Mouse (Mus musculus) layer of hippocampus, postnatal 25 days (tissue): ENCODE measurements around the gene Zfp831. TPM values are rescaled to one million over a fixed set of nuclear protein-coding genes. Genes with fewer than 3 reads are reported as not detected.

Source experiments
- DNase-seq, 2 experiments: peaks; one replicate each; pipeline ENCODE4 v3.0.0; 2022; ENCODE audit warnings: mixed read lengths in 2 of 2, low spot score in 1 of 2; ENCODE audit errors: extremely low spot score in 1 of 2
- total RNA-seq, 2 experiments: library from RNA; stranded (reverse); gene quantifications; 2 replicates each; pipeline ENCODE4 v1.2.3; 2021

Gene Zfp831
- 10 to 100 TPM; 18.8 to 20.0 TPM for total RNA-seq

DNA sequence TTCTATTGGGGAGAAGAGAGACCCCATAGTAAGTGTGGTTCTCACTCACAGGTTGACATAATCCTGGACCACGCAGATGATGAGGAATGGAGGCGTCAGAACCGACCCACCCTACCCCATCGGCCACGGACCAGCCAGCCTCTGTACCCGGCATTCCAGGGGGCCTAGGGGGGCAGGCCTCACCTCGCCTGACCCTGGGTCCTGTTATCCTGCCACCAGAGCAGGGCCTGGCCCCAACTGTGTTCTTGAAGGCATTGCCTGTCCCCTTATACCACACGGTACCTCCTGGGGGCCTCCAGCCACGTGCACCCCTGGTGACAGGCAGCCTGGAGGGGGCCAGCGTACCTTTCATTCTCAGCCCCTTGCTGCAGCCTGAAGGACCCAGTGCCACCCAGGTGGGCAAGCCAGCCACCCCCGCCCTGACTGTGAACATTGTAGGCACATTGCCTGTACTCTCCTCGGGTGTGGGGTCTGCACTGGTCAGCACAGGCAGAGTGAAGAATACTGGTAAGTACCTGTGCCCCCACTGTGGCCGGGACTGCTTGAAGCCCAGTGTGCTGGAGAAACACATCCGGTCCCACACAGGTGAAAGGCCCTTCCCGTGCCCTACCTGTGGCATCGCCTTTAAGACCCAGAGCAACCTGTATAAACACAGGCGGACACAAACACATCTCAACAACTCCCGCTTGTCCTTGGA lies at the start of gene Zfp831:
Zfp831 (plus strand) TSS at position 87 of the 697 bp plus-strand sequence.
- DNase-seq = no peak

DNA sequence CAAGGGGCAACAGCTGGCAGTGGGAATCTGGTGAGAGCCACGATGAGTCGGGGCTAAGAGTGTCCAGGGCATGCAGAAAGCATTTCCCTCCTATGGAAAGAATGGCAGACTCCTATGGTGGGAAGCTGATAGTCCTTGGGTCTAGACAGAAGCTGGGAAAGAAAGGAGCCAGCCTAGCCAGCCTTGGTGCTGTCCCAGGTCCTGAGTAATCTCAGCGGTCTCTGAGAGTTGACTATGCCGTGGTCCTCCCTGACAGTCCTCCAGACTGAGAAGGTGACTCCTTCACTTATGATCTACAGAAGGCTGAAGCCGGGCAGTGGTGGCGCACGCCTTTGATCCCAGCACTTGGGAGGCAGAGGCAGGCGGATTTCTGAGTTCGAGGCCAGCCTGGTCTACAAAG lies 48.4 kb upstream of the Zfp831 start:
- DNase-seq = no peak

DNA sequence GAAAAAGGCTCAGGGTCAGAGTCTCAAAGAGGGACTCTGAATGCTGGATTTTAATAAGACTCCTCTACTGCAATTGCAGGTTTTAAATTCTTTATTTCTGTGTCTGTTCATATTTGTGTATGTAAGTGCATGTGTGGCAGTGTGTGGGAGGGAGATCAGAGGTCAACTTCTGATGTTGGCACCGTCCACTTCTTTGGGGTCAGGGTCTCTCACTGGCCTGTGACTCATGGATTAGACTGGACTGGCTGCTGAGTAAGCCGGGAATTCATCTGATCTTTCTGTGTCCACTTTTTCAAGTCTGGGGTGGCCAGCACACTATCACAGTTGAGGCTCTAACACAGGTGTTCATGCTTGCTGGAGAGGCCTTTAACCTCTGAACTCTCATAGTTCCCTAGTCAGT lies 47.7 kb upstream of the Zfp831 start:
- DNase-seq = no peak

DNA sequence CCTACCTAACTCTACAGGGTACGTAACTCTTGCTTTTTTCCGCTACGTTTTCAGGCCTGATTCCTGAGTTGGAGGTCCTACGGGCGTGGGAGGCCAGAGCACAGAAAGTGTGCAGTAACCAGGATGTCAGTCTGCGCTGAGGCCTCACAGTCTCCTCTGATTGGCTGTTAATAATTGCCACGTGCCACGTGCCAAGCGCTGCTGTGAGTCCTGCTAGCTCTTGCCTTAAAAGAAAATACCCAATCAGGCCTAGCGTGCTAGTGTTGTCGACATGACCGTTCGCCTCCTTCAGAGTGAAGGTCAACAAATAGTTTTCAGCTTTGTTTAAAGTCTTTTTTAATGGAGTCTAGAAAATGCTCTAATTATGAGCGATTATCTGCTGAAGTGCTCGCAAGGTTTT lies 46.9 kb upstream of the Zfp831 start:
- DNase-seq = no peak

DNA sequence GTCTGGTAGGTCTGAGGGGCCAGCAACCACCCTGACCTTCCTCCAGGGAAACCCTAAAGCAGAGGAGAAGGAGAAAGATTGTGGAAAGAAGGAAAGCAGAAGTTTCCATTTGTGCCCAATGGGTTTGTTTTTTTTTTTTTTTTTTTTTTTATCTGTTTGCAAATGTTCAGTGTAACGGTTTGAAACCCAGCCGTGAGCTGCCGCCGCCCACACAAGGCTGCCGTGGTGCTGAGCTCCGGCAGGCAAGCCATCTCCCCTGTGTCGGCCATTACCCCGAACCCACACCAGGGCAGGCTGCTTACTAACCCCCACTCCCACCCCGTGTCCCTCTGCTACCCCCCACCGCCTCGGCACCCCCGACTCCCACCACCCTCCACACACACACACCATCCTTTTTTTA lies 44.9 kb upstream of the Zfp831 start:
- peak; percentile 45 to 60 for DNase-seq

DNA sequence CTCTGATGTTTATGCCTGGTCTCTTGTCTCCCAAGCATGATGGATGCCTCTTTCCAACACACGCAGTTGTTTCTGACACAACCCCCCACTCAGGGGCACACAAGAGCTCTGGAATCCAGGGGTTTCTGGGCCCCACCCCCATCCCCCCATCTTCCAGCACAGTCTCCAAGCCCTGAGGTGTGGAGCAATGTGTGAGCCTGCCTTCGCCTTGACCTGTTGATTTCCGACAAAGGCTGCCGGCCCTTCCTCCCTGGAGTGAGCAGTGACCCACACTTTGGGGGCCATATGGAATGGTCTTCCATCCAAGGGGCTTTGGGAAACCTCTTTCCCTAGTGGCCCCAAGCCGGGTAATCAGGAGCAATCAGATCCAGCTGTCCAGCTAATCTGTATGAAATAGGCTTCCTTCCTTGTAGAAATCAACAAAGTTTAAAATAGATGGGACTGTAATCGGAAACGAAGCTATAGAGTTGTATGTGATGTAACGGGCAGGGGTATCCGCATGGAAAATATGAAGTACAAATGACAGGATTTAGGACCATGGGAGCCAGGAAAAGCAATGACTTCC lies 44.2 kb upstream of the Zfp831 start:
- DNase-seq = no peak

DNA sequence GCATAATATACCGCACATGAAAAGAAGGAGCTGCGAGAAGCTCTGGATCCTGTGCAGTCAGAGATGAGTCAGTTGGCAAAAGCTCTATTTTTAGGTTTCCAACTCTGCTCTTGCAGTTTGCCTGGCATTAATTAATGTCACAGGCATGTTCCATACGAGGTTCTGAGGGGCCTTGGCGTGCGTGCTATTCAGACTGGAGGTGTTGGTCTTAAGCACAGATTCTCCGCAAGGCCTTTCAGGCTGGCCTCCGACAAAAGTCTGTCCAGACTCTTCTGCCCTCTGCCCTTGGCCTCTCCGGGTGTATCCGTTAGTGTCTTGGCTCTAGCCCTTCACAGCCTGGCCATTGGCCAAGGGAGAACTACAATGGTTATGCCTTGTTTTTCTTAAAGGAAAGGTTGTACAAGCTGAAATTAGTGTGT lies 43.5 kb upstream of the Zfp831 start:
- DNase-seq = peak; percentile 31 to 35

DNA sequence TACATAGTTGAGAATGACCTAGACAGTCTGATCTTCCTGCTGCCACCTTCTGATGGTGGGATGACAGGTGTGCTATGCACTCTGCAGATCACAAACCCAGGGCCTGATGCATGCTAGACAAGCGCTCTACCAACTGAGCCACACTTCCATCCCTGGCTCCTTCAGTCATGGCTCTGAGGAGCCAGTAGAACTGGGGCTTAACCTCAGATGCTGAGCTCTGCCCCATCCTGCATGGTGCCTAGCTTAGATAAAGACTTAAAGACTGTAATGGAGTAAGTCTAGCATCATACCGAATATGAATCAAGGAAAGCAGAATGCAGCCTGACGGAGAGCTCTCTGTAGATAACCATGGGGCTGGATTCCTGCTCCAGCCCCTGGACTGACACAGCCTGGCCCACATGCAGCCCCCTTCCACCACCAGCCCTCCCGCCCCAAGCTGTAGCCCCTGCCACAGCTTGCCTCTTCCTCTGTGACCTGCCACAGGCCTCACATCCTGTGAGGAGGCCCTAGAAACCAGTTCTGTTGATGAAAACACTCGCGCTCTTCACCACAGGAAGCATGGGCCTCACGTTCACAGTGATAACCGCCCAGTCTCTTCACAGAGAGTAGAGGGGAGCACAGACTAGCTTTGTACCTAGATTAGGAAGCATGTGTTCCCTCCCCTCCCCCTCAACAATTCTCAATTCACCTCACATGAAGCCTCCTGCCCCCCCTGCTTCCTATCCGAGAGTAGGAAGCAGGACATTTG lies 41.2 kb upstream of the Zfp831 start:
- no peak for DNase-seq

DNA sequence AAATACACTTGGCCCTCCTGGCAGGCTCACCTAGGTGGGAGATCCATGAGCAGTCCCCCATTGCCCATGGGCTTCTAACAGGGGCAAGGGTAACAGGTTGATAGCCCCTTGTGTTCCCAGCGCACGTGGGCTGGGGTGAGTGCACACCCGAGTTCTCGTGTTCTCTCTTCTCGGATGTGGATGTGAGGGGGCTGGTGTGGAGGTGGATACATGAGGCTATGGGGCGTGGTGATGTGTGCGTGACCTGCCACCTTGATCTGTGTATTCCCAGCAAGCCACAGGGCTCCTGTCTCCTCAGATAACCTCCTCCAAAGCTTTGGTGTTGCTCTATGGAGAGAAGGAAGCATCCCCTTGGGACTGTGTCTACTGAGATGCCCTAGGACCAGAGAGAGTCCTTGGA lies 40.0 kb upstream of the Zfp831 start:
- no peak for DNase-seq

DNA sequence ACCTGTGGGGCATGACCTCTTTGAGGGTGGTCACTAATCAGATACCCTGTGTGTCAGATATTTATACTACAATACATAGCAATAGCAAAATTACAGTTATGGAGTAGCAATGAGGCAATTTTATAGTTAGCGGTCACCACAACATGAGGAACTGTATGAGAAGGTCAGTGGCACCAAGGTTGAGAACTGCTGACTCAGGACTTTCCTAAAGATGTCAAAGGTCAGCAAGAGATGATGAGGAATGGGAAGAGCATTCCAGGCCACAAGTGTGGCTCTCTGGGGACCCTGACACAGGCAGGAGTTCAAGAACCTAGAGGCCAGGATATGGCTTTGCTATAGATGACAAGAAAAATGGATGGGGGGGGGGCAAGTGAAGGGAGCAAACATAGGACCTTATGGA lies 38.3 kb upstream of the Zfp831 start:
- no peak for DNase-seq

DNA sequence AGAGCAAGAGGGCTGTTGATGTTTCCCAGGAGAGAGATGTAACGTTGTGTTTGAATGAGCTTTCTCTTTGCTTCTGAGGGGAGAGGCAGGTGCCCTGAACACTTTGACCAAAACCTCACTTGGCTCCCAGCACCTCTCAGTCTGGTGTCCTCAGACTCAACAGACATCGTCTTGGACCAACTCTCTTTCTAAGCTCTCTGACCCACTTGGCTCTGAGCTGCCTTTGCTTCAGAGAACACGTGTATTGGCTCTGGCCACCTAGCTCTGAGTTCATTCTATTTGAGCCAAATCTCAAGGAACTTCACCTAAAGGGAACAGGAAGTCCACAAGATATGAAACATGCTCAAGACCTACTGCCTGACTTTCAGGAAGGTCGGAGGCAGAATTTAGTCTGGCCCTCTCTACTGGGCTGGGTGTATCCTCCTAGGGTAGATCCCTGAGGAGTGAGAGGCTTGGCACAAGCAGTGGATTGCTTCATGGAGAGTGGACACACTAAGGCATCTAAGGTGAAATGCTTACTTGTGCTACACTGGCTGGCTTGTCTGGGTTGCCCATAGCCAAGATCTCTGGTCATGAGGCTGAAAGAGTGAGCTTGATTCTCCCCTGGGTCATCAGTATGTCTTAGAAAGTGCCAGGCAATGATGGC lies 37.8 kb upstream of the Zfp831 start:
- no peak for DNase-seq

DNA sequence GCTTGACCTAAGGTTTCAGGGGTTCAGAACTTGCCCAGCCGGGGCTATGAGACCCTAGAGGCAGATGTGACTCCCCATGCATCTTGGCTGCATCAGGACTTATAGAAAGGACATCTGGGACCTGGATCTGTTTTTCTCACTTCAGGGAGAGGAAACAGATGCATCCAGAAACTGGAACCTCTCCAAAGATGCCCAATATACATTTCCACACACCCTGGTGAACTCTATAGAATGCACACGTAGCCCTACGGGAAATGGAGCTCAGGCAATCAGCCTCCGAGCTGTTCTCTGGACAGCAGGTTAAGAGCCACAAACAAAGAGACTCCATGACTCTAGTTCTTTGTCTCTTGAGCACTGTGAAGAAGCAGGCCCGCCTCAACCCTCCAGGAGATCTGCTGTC lies 37.0 kb upstream of the Zfp831 start:
- no peak for DNase-seq

DNA sequence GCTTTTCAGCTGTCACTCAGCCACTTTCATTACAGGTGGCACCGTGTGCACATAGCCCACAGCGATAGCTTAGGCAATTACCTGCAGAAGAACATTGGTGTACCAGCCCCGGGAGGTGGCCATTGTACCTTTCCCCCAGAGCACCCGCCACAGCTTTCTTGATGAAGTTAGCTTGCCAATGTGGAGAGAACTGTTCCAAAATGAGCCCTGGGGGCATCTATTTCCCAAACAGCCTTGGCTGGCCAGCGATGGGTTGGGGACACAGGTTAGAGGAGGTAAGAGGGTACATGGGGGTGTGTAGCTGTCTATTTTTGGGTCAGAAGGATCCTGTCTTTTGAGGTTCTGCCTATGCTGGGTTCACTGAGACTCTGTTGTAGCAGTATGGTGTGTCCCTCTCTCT lies 33.4 kb upstream of the Zfp831 start:
- DNase-seq = no peak

DNA sequence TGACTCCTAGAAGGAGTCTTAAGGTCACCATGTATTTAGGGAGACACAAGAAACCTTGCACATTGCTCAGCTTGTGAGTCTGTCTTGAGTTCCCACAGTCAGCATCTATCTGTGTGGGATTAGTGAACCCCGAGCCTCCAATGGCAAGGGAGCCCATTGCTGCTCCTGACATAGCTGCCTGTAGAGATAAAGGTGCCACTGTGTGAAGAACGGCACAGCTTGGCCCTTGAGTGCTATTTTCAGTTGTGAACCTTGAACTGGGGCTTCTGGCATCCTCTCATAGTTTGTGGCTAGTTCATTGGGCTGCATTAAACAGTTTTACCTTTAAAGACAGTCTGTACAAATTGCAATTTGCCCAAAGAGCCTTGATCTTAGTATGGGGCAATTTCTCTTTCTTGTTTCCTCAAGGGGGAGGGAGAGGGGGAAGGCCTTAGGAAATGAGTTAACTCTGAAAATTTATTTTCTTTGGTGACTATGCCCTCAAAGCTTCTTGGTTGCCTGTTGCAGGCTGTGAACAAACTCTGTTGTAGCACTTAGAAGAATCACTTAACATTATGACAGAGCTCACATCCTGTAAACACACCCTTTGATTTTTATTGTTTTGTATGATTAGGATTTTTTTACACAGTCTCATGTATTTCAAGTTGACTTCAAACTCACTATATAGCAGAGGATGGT lies 30.8 kb upstream of the Zfp831 start:
- DNase-seq = no peak

DNA sequence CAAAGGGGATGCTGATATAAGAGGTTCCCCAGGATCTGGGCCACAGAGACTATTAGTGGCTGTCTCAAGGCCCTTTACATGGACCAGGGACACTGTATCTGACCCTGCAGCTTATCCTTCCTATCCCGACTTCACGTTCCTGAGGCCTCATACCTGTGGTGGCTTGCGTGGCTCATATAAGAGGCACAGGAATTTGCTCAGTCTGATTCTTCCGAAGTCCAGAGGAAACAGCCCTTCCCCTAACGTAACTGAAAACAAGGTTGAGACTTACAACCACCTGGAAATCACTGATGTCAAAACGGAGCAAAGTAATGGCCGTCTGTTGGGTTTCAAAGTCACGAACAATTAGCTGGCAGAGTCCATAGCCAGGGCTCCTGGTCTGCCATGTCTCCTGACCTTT lies 30.1 kb upstream of the Zfp831 start:
- DNase-seq = no peak

DNA sequence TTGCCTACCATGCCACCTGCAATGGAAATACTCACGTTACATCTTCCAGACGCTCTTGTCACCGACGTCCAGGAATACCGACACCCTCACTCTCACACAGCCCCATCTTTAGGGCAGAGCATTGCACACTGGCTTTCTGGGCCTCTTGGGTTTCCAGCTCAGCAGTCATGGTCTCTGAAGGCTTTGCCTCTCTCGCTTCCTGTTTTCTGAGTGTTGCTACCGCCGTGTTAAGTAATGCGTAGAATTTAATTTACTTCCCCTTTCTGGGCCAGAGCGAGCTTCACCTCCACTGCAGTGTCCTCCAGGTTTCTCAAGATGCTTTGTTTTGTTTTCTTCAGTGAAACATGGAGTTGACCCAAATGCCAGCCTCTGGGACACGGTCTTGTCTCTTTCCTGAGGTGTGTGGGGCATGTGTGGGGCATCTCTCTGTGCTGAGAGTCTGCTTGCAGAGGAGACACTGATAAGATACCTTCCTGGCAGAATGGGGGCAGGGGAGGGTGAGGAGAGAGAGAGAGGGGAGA lies 29.4 kb upstream of the Zfp831 start:
- DNase-seq = no peak

DNA sequence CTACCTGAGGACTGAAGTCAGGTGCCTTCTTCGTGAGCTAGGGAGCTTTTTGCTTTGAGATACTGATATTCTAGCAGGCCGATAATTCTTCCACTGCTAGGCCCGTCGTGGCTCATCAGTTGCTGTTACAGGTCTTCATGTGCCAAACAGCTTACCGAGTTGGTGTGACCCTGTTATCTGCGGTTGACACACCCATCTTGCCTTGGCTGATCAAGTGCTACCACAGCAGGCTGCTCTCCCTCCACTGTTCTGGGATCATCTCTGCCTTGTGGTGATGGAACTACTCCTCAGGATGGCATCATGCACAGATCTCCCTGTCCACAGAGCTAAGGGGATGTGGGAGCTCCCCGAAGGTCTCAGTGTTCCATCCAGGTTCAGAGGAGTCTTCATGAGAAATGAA lies 21.5 kb upstream of the Zfp831 start:
- no peak for DNase-seq

DNA sequence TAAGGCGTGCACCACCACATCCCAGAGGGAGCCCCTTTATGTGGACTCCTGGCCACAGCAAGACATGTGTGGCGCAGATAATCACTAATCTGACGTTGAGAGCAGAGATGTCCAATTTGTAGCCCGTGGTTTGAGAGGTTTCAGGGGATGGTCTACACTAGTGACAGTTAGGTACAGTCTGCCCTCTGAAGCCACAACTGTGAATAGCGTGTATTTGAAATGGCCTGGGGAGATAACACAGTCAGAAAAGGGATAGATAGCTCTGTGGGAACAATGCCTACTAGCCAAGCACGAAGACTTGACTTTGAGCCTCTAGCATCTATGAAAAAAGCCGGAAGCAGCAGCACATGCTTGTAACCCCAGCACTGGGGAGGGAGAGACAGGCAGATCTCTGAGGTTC lies 18.9 kb upstream of the Zfp831 start:
- no peak for DNase-seq

DNA sequence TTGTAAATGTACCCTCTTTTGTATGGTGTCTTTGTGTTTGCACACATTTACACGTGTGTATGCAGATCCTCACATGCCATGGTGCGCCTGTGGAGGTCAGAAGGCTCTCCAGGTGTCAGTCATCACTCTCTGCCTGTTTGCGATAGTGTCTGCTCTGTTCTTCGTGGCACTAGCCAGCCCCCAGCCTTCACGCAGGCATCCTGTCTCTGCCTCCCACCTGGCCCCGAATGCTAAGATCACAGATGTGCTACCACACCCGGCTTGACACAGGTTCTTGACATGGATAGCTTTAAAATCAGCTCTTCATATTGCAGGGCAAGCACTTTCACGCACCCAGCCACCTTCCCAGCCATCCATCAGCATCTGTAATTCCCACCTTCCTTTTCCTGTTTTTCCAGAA lies 16.3 kb upstream of the Zfp831 start:
- no peak for DNase-seq

DNA sequence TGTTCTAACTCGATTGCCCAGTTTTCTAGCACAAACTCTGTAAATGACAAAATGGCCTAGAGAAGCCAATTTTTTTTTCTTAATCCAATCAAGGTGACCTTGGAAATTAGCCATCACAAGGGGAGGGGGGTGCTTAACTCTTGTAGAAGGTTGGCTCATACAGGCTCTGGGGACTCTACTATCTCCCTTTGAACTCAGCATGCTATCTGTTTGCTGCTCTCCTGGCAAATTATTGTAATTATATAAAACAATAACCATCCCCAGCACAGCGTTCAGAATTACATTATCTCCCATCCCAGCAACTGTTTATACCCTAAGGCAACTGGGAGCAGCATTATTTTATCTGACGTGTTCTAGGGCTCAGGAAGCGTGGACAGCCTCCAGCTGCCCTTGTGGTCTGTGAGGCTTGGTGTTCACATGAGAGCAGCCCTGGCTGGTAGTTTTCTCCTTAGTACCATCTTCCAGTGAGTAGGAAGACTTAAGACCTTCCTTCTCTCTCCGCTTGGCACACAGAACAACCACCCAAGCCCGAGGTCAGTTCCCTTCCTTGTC lies 14.0 kb upstream of the Zfp831 start:
- DNase-seq = no peak
